Mouse (Mus musculus): ENCODE data around the gene Sucla2. TPM values are rescaled to one million over a fixed set of nuclear protein-coding genes. Genes with fewer than 3 reads are reported as not detected.
A peak's percentile ranks its signal among the peaks of the same experiment; 100 is the strongest.

Gene Sucla2
- total and polyA plus RNA-seq, 3 experiments, result 51.9 to 98.4 (median 60.3) TPM

DNA sequence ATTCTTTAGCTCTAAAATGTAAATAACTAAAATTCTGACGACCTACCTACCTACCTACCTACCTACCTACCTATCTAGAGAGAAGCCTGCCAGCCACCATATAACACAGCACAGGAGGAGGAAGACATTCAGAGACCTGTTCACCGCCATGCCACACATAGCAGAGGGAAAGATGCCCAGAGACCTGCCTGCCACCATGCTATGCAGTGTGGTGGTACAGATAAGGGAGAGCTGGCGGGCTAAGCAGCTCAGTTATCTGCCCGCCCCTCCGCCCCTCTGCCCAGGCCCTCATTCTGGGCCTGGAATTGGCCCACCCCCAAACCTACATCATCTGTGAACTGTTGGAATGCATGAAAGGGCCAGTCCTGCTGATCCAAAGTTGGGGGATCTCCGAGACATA is 31.0 kb upstream of the Sucla2 start:
- no peak for TF ChIP-seq MAFK (IDR thresholded peaks at IDR 0.05; ENCODE audit: insufficient replicate concordance, low read length)
- no peak for TF ChIP-seq TCF12 (IDR thresholded peaks at IDR 0.05; ENCODE audit: low read depth, low read length)
- no peak for TF ChIP-seq CHD2 (IDR thresholded peaks at IDR 0.05; ENCODE audit: low read length)
- no peak for TF ChIP-seq TBP (conservative IDR thresholded peaks at IDR 0.05; ENCODE audit: low read depth, low read length)
- no peak for TF ChIP-seq ZMIZ1 (IDR thresholded peaks at IDR 0.05; ENCODE audit: low read depth, low read length)
- no peak for TF ChIP-seq ETS1 (conservative IDR thresholded peaks at IDR 0.05; ENCODE audit: low read depth, low read length)
- TF ChIP-seq GABPA (IDR thresholded peaks at IDR 0.05; ENCODE audit: insufficient replicate concordance, low read depth, low read length), result no peak
- Histone ChIP-seq H3K4me2 (ENCODE audit: insufficient read depth, low read depth, poor library complexity, severe bottlenecking) (no peak overlapping the region), H3K9ac (ENCODE audit: insufficient read depth, low read depth) (no peak overlapping the region), H3K27me3 (replicated peaks) (no peaks in the 10 kb centered on the region), H3K4me3 (replicated peaks in 1 of 3; ENCODE audit: low read depth in 2 of 3, low read length in 2 of 3, poor library complexity in 1 of 3) (no peak overlapping the region), H3K9me3 (replicated peaks; ENCODE audit: low read length) (peaks cover 9% of the 10 kb centered on the region), H3K36me3 (replicated peaks in 1 of 2; ENCODE audit: control insufficient read depth in 1 of 2, insufficient read depth in 1 of 2, low read length in 1 of 2) (no peaks in the 10 kb centered on the region), H3K4me1 (ENCODE audit: control insufficient read depth in 1 of 2, insufficient read depth in 2 of 2) (no peaks in the 10 kb centered on the region), H3K79me2 (replicated peaks; ENCODE audit: control insufficient read depth, extremely low read depth, insufficient read depth, poor library complexity, severe bottlenecking) (no peaks in the 10 kb centered on the region), H3K27ac (ENCODE audit: insufficient read depth, low read depth) (no peak overlapping the region)
- in situ Hi-C loops (cut with MboI; ENCODE audit: low pct_ligation_motif_present, low pct_unique_long_range_greater_than_20kb, low sequenced_read_pairs) (no loop called here), dilution Hi-C loops (cut with MboI; ENCODE audit: extremely low pct_ligation_motif_present, extremely low pct_unique_long_range_greater_than_20kb, low sequenced_read_pairs) (no loop called here)
- DNase-seq (ENCODE audit: extremely low read depth), result no peak

DNA sequence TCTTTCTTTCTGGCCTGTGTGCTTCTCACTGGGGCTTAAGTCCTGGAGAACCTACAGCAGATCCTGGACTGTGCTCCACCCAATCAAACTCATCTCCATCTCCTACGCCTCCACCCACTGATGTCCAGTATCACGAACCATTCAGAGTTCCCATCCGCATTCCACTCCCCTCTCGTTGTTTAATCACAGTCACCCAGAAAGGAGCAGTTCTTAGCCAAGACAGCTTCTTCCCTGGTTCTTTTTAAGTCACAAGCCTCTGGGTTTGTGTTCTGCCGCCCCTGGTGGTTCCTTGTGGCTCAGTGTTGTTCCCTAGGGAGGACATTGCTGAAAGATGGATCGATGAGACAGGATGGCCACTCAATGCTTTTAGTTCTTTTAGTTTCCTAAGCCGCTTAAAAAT is 29.4 kb upstream of the Sucla2 start:
- no peak overlapping the region for H3K27ac ChIP-seq (ENCODE audit: insufficient read depth, low read depth)
- TF ChIP-seq RAD21 (IDR thresholded peaks at IDR 0.05; ENCODE audit: low read depth, low read length) (peak; percentile 13), RCOR1 (conservative IDR thresholded peaks at IDR 0.05; ENCODE audit: low read depth, low read length) (no peak), MAX (IDR thresholded peaks at IDR 0.05; ENCODE audit: low read length) (no peak), CTCF (conservative IDR thresholded peaks at IDR 0.05 in 1 of 2, IDR thresholded peaks at IDR 0.05 in 1 of 2; ENCODE audit: low read depth in 2 of 2, low read length in 2 of 2) (peak in 1 of 2 experiments; percentile 37; a peak in 2 of 4 replicates), POLR2A (IDR thresholded peaks at IDR 0.05; ENCODE audit: low read depth, low read length) (no peak), CHD2 (IDR thresholded peaks at IDR 0.05; ENCODE audit: low read length) (no peak)
- dilution Hi-C loops (cut with MboI; ENCODE audit: extremely low pct_ligation_motif_present, extremely low pct_unique_long_range_greater_than_20kb, low sequenced_read_pairs), result no loop called here
- H3K4me1 ChIP-seq (ENCODE audit: control insufficient read depth in 1 of 2, insufficient read depth in 2 of 2), result peaks cover 0 to 4% of the 10 kb centered on the region in 2 experiments; a peak in 2 of 4 replicates
- H3K4me3 ChIP-seq (replicated peaks in 1 of 3; ENCODE audit: low read depth in 2 of 3, low read length in 2 of 3, poor library complexity in 1 of 3), result no peak overlapping the region
- no peak for DNase-seq (ENCODE audit: extremely low read depth)
- no peaks in the 10 kb centered on the region for H3K79me2 ChIP-seq (replicated peaks; ENCODE audit: control insufficient read depth, extremely low read depth, insufficient read depth, poor library complexity, severe bottlenecking)
- H3K36me3 ChIP-seq (replicated peaks in 1 of 2; ENCODE audit: control insufficient read depth in 1 of 2, insufficient read depth in 1 of 2, low read length in 1 of 2), result no peaks in the 10 kb centered on the region
- peaks cover 6% of the 10 kb centered on the region for H3K9me3 ChIP-seq (replicated peaks; ENCODE audit: low read length)
- H3K9ac ChIP-seq (ENCODE audit: insufficient read depth, low read depth), result no peak overlapping the region
- in situ Hi-C loops (cut with MboI; ENCODE audit: low pct_ligation_motif_present, low pct_unique_long_range_greater_than_20kb, low sequenced_read_pairs), result no loop called here
- H3K27me3 ChIP-seq (replicated peaks), result no peaks in the 10 kb centered on the region
- no peak overlapping the region for H3K4me2 ChIP-seq (ENCODE audit: insufficient read depth, low read depth, poor library complexity, severe bottlenecking)

DNA sequence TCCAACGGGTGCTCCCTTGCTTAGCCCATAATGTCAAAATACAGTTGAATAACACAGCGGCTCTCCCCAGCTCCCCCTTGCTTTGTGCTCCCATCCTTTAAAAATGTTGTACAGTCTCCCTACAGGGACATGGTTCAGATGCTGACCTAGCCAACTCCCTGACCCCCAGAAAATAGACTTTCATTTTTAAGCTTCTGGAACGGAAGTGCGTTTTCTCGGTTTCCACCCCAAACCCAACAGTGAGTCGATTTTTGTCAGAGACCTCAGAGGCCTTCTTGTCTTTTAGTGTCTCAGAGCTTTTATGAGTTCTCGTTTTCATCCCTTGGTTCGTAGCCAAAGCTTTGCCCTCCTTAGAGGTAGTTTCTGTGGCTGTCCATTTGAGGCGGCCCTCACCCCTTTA is 23.8 kb upstream of the Sucla2 start:
- in situ Hi-C loops (cut with MboI; ENCODE audit: low pct_ligation_motif_present, low pct_unique_long_range_greater_than_20kb, low sequenced_read_pairs) (no loop called here), dilution Hi-C loops (cut with MboI; ENCODE audit: extremely low pct_ligation_motif_present, extremely low pct_unique_long_range_greater_than_20kb, low sequenced_read_pairs) (no loop called here)
- H3K9me3 ChIP-seq (replicated peaks; ENCODE audit: low read length), result no peaks in the 10 kb centered on the region
- no peak for DNase-seq (ENCODE audit: extremely low read depth)
- no peaks in the 10 kb centered on the region for H3K36me3 ChIP-seq (replicated peaks in 1 of 2; ENCODE audit: control insufficient read depth in 1 of 2, insufficient read depth in 1 of 2, low read length in 1 of 2)
- H3K4me1 ChIP-seq (ENCODE audit: control insufficient read depth in 1 of 2, insufficient read depth in 2 of 2), result peaks cover 6 to 16% of the 10 kb centered on the region in 2 experiments
- 0 out of 2 replicates have a peak overlapping the region, but pooled peaks have one; percentile 0 for H3K9ac ChIP-seq (ENCODE audit: insufficient read depth, low read depth)
- H3K27ac ChIP-seq (ENCODE audit: insufficient read depth, low read depth), result no peak overlapping the region
- peak overlapping the region; percentile 79 for H3K4me2 ChIP-seq (ENCODE audit: insufficient read depth, low read depth, poor library complexity, severe bottlenecking)
- H3K79me2 ChIP-seq (replicated peaks; ENCODE audit: control insufficient read depth, extremely low read depth, insufficient read depth, poor library complexity, severe bottlenecking), result no peaks in the 10 kb centered on the region
- H3K27me3 ChIP-seq (replicated peaks), result peaks cover 12% of the 10 kb centered on the region
- H3K4me3 ChIP-seq (replicated peaks in 1 of 3; ENCODE audit: low read depth in 2 of 3, low read length in 2 of 3, poor library complexity in 1 of 3), result no peak overlapping the region
- TF ChIP-seq NRF1 (IDR thresholded peaks at IDR 0.05; ENCODE audit: low read depth, low read length) (no peak), EP300 (IDR thresholded peaks at IDR 0.05; ENCODE audit: low read length) (peak; percentile 82), USF1 (IDR thresholded peaks at IDR 0.05; ENCODE audit: low read depth, low read length) (no peak), PAX5 (IDR thresholded peaks at IDR 0.05; ENCODE audit: low read length) (no peak), GABPA (IDR thresholded peaks at IDR 0.05; ENCODE audit: insufficient replicate concordance, low read depth, low read length) (no peak), BHLHE40 (IDR thresholded peaks at IDR 0.05; ENCODE audit: low read depth, low read length) (peak; percentile 44; the same call in 1 of the 2 replicates), NELFE (IDR thresholded peaks at IDR 0.05; ENCODE audit: low read depth, low read length) (no peak), MAX (IDR thresholded peaks at IDR 0.05; ENCODE audit: low read length) (no peak), JUND (conservative IDR thresholded peaks at IDR 0.05; ENCODE audit: low read depth, low read length) (no peak), KAT2A (IDR thresholded peaks at IDR 0.05; ENCODE audit: insufficient replicate concordance, low read length) (no peak), RCOR1 (conservative IDR thresholded peaks at IDR 0.05; ENCODE audit: low read depth, low read length) (peak; percentile 66; the same call in 1 of the 2 replicates), HCFC1 (IDR thresholded peaks at IDR 0.05; ENCODE audit: low read depth, low read length) (no peak), ZNF384 (IDR thresholded peaks at IDR 0.05; ENCODE audit: low read depth, low read length) (no peak), TCF12 (IDR thresholded peaks at IDR 0.05; ENCODE audit: low read depth, low read length) (peak; percentile 82), ZMIZ1 (IDR thresholded peaks at IDR 0.05; ENCODE audit: low read depth, low read length) (no peak), CHD1 (IDR thresholded peaks at IDR 0.05; ENCODE audit: low read depth, low read length) (no peak), MEF2A (IDR thresholded peaks at IDR 0.05; ENCODE audit: borderline replicate concordance, low read depth, low read length) (no peak; the same call in 1 of the 2 replicates), MAFK (IDR thresholded peaks at IDR 0.05; ENCODE audit: insufficient replicate concordance, low read length) (peak; percentile 79), RAD21 (IDR thresholded peaks at IDR 0.05; ENCODE audit: low read depth, low read length) (no peak), TBP (conservative IDR thresholded peaks at IDR 0.05; ENCODE audit: low read depth, low read length) (no peak), CTCF (conservative IDR thresholded peaks at IDR 0.05 in 1 of 2, IDR thresholded peaks at IDR 0.05 in 1 of 2; ENCODE audit: low read depth in 2 of 2, low read length in 2 of 2) (no peak)
